Mouse (Mus musculus): Measurements from ENCODE around the gene Neurl2. TPM values are rescaled to one million over a fixed set of nuclear protein-coding genes. Genes with fewer than 3 reads are reported as not detected.
"Not testable (repeated sequence)": the region's sequence is repeated elsewhere in the genome, so short reads cannot be mapped to it uniquely, and the experiment has no call there.

Neurl2 gene
- 1 to 10 TPM; 4.5 to 7.1 (median 5.5) TPM for total RNA-seq (2022)

- DNase-seq (ENCODE audit: low spot score in 2 of 2): peak; percentile 92 to 95
These were observed at the start of gene Neurl2 for GRCm38 (mm10) chr2:164833314-164833959. Gene Neurl2, minus strand, starts transcription at chr2:164833456.

- no peak for DNase-seq (ENCODE audit: low spot score in 2 of 2)
These were observed 49.4 kb upstream of the Neurl2 start for GRCm38 (mm10) chr2:164882619-164883018.

- peak; percentile 91 to 94 for DNase-seq (ENCODE audit: low spot score in 2 of 2)
These were observed 46.5 kb upstream of the Neurl2 start for GRCm38 (mm10) chr2:164879568-164880277.

- peak; percentile 84 to 89 for DNase-seq (ENCODE audit: low spot score in 2 of 2)
These were observed 45.9 kb upstream of the Neurl2 start, which contains the start of gene Pcif1 for GRCm38 (mm10) chr2:164879228-164879567. Gene Pcif1, plus strand, starts transcription at chr2:164879304.

GRCm38 (mm10) chr2:164878509-164879227 lies 45.4 kb upstream of the Neurl2 start:
- no peak for DNase-seq (ENCODE audit: low spot score in 2 of 2)

DNA sequence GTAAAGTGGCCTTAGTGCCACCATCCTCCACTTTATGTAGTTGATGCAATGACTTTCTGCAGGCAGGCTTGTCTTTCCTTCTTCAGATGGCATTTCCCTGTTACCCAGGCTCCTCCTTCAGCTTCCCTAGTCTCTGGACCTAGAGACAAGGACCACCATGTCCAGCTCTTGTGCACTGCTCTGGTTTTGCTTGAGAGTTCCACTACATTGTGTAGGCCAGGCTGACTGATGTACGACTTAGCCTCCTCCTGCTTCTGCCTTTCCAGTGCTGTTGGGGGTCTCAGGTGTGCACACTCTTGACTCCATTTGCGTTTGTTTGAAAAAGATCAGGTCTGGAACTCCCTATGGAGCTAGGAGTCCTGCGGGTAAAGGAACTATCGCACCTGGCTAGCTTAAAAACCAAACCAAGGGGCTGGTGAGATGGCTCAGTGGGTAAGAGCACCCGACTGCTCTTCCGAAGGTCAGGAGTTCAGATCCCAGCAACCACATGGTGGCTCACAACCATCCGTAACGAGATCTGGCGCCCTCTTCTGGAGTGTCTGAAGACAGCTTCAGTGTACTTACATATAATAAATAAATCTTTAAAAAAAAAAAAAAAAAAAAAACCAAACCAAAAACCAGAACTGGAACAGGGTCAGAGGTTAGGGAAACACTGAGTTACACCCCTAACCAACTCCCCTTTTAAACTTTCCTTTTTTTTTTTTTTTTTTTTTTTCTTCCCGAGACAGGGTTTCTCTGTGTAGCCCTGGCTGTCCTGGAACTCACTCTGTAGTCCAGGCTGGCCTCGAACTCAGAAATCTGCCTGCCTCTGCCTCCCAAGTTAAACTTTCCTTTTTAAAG lies 44.3 kb upstream of the Neurl2 start:
- DNase-seq (ENCODE audit: low spot score in 2 of 2): not testable (repeated sequence)

DNA sequence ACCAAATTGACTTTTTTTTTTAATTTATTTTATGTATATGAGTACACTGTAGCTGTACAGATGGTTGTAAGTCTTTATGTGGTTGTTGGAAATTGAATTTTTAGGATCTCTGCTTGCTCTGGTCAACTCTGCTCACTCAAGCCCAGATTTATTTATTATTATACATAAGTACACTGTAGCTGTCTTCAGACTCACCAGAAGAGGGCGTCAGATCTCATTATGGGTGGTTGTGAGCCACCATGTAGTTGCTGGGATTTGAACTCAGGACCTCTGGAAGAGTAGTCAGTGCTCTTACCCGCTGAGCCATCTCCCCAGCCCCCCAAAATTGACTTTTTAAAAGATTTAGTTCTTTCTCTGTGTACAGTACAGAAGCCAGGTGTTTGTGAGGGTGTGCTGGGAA lies 42.4 kb upstream of the Neurl2 start:
- not testable (repeated sequence) for DNase-seq (ENCODE audit: low spot score in 2 of 2)

DNA sequence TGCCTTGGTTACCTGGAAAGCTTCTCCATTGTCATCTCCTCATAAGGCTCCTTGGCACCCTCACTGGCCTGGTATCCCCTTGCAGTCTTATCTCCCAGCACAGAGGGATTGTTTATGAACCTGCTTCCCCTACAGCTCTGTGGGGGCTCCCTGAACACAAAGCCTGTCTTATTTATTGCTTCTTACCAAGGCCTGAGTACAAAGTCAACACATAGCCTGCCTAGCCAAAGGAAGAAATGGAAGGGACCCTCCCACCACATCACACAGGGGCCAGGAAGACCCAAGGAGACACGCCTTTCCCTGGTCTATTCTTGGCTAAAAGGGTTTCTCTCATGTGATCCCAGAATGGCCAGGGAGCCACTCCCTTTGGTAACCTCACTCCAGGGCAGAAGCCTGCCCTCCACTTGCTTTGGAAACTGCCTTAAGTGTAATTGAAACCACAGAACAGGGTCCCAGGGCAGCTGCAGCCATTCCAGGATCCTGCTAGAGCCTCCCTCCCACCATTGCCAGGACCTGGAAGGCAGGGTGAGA lies 41.0 kb upstream of the Neurl2 start:
- no peak for DNase-seq (ENCODE audit: low spot score in 2 of 2)

DNA sequence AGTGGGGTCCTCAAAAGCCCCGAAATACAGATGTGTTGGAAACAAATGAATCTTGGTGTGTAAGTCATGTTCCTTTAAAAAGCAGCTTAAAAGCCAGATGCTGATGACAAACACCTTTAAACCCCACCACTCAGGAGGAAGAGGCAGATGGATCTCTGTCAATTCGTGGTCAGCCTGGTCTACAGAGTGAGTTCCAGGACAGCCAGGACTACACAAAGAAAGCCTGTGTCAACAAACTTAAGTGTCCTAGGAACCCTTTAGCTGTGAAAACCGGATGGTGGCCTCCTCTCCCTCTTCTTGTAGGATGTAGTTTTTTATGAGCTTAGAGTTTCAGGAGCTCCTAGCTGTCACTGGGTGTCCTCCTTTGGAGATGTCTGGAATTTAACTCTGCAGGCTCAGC lies 40.4 kb upstream of the Neurl2 start:
- no peak for DNase-seq (ENCODE audit: low spot score in 2 of 2)

DNA sequence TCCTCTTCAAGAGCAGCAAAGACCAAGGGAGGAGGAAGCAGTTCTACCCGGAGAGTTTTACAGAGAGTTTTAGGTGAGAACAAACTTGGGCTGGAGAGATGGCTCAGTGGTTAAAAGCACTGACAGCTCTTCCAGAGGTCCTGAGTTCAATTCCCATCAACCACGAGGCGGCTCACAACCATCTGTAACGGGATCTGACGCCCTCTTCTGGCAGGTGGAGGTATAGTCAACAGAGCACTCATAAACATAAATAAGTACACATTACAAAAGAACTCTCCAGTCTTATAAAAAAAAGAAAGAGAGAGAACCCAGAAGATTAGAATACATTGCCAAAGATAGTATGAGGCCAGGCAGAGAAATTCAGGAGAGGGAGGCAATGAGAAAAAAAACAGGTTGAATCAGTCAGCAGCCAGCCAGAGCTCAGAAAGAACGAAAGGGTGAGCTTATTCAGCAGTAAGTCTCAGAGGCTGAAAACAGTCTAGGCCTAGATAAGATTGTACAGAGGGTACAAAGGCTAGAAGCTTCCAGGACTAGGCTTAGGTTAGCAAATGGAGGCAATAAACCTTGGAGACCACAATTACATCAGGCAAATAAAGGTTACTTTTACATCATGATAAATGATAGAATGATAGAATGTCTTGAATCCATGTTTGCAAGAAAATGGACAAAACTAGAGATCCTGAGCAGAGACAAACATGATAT lies 38.5 kb upstream of the Neurl2 start:
- DNase-seq (ENCODE audit: low spot score in 2 of 2): no peak

GRCm38 (mm10) chr2:164868491-164868890 lies 35.2 kb upstream of the Neurl2 start:
- DNase-seq (ENCODE audit: low spot score in 2 of 2): no peak

DNA sequence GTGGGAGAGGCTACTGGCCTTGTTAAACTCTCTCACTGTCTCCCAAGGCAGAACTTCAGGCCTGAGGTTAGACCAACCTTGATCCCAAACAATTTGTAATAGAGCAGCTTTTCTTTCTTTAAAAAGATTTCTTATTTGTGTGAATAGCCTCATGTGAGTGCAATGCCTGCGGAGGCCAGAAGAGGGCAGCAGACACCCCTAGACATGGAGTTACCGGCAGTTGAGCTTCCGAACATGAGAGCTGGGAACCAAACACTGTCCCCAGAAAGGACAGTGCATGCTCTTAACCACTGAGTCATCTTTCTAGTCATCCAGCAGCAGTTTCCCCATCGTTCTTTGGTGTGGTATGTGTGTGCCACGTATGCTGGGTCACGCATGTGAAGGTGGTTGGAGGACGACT lies 34.3 kb upstream of the Neurl2 start:
- DNase-seq (ENCODE audit: low spot score in 2 of 2): no peak

GRCm38 (mm10) chr2:164866741-164867551 lies 33.7 kb upstream of the Neurl2 start:
- DNase-seq (ENCODE audit: low spot score in 2 of 2): no peak

GRCm38 (mm10) chr2:164864593-164864992 lies 31.3 kb upstream of the Neurl2 start:
- DNase-seq (ENCODE audit: low spot score in 2 of 2): no peak

GRCm38 (mm10) chr2:164863411-164863810 lies 30.2 kb upstream of the Neurl2 start:
- not testable (repeated sequence) for DNase-seq (ENCODE audit: low spot score in 2 of 2)

DNA sequence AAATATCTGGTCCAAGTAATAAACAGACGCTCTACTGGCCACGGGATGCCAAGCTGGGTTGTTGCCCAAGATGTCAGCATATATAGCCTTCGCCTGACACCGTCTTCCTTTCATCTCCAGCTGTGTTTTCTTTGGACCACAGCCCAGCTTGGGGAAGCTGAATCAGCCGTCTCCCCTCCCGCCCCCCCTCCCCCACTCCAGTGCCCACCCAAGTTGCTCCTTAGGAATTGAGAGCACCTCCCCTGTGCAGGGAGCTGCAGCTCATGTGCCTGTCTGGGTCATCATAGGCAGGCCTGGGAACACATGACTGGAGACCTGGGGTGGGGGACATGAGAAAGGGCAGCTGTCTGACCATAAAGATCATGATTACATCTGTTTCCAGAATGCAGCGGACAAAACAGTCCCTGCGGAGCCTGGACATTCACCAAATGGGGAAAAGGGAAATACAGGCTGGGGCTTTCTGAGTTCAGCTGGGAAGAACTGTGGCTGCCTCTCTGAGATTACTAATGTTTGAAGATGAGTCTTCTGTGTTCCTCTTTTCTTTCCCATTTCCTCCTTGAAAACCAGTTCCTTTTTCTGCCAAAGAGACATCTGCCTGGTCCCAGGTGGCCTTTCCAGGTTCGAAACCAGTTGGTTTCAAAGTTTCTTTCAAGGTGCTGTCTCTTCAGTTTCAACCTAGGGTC lies 29.1 kb upstream of the Neurl2 start:
- DNase-seq (ENCODE audit: low spot score in 2 of 2): no peak

GRCm38 (mm10) chr2:164861094-164861493 lies 27.8 kb upstream of the Neurl2 start:
- DNase-seq (ENCODE audit: low spot score in 2 of 2): no peak

DNA sequence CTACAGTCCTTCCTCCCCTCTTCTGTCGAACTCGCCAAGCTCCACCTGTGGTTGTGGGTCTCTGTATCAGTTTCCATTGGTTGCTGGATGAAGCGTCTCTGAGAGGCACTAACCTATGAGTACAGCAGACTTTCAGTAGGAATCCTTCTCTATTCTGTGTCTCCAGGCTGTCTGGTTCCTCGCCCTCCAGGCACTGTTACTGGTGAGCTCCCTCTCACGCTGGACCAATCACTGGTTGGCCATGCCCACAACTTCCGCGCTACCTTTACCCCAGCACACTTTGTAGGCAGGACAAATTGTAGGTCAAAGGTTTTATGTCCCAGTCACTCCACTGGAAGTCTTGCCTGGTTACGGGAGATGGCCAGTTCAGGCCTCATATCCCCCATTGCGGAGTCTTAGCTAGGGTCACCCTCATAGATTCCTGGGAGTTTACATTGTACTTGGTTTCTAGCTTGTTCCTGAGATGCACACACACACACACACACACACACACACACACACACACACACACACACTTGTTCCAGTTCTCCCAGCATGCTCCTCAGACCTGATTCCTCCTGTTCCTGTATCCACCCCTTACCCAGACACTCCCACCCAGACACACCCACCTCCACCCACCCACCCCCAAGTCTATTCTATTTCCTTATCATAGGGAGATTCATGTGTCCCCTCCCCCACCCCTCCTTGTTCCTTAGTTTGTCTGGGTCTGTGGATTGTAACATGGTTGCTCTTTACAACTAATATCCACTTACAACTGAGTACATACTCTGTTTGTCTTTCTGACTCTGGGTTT lies 26.6 kb upstream of the Neurl2 start:
- no peak for DNase-seq (ENCODE audit: low spot score in 2 of 2)

Measured in left cerebral cortex, adult 8-10 months (tissue).